Mouse (Mus musculus) E14TG2a.4 (cell line): ENCODE measurements around the gene Coro7.

ENCODE experiments used
- H3K27me3 ChIP-seq: 2 replicates; pipeline ENCODE4 v1.6.1; 2014; ENCODE audit warnings: low read length, control low read depth; ENCODE audit not compliant: insufficient read depth
- H3K36me3 ChIP-seq: 2 replicates; pipeline ENCODE4 v1.6.1; 2014; ENCODE audit warnings: low read length, control low read depth; ENCODE audit not compliant: insufficient read depth
- H3K4me1 ChIP-seq: replicated peaks from 2 replicates; pipeline ENCODE4 v1.6.1; 2014; ENCODE audit warnings: low read depth, low read length, control low read depth
- H3K4me3 ChIP-seq: replicated peaks from 2 replicates; pipeline ENCODE4 v1.5.1; 2014; ENCODE audit warnings: mild to moderate bottlenecking, low read length
- H3K9me3 ChIP-seq: 2 replicates; pipeline ENCODE4 v1.6.1; 2014; ENCODE audit warnings: low read length, control low read depth
- CTCF ChIP-seq: conservative IDR thresholded peaks from 2 replicates; pipeline ENCODE4 v1.5.1; 2014; ENCODE audit warnings: low read length
- NANOG ChIP-seq: IDR thresholded peaks from 2 replicates; pipeline ENCODE4 v1.6.1; 2014; ENCODE audit warnings: borderline replicate concordance, low read length, mixed read lengths
- POU5F1 ChIP-seq: IDR thresholded peaks from 2 replicates; pipeline ENCODE4 v1.6.1; 2014; ENCODE audit warnings: low read length, borderline replicate concordance

The Coro7 gene

DNA sequence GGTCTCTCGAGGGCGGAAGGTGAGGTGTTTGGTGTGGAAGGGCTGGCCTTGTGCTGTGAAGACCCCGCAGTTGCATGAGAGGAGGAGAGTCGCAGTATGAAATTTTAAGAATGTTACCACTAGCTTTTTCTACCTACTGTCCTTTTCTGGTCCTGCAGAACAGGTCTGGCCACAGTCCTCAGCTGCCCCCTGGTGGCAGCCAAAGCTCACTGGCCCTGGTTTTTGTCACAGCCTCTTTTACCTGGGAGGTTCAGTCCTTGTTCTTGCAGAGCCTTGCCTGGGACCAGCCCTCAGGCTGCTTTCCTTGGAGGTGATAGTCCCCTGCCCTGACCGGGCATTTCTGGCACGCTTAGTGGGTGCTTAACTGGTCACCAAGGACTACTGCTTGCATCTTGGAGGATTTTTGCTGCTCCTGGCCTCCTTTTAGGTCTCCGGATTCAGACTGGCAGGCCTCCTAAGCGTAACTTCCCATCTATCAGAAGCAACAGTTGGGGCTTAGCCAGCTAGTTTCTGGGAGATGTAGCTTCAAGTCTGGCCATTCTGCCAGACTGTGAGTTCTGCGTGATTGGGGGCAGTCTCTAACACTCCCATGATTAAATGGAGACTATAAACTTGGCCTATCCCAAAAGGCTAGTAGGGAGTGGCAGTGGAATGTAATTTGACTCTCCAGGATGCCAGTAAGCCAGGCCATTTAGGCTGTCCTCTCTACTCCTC is 71.6 kb downstream of the Coro7 start:
- Histone ChIP-seq H3K4me1 (peaks cover 92% of the 10 kb centered on the region), H3K4me3 (peak overlapping the region; percentile 49), H3K36me3 (peaks cover 59% of the 10 kb centered on the region), H3K9me3 (no peaks in the 10 kb centered on the region), H3K27me3 (no peaks in the 10 kb centered on the region)
- TF ChIP-seq NANOG: no peak
- TF ChIP-seq CTCF: peak; percentile 89

- TF ChIP-seq POU5F1: no peak
- no peak for TF ChIP-seq NANOG
- no peak for TF ChIP-seq CTCF
- no peaks in the 10 kb centered on the region for H3K27me3 ChIP-seq
- H3K4me1 ChIP-seq: peaks cover 98% of the 10 kb centered on the region
- no peaks in the 10 kb centered on the region for H3K9me3 ChIP-seq
- peak overlapping the region; percentile 53 for H3K4me3 ChIP-seq
- peaks cover 45% of the 10 kb centered on the region for H3K36me3 ChIP-seq
Observed at GRCm38 (mm10) chr16:4606431-4607084, 73.0 kb downstream of the Coro7 start.

DNA sequence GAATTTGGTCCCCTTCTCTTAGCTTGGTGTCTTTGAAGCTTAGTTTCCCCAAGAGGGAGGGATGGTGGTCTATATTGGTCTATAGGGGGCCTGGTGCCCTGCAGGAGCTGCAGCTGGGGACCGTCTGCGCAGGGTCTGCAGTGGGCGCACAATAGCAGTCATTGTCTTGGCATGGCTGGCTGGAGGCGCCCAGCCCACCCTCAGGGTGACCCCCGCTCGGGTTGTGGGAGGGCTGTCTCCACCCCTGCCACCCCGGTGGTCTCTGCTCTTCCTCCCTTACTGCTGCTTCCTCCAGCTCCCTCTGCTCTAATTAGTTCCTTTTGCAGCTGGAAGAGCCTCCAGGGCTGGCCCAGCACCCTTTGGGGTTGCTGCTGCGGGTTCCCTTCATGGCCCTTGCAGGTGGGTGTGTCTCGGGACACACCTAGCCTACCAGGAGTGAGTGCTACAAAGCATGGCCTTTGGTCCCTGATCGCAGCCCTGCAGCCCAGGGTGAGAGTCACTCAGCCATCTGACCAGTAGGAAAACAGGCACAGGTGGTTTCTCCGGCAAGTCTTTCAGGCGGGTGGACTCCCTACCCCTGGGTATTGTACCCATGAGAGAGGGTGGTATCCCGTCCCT is 74.0 kb downstream of the Coro7 start:
- H3K9me3 ChIP-seq: no peaks in the 10 kb centered on the region
- no peaks in the 10 kb centered on the region for H3K27me3 ChIP-seq
- TF ChIP-seq CTCF (no peak), POU5F1 (no peak), NANOG (no peak)
- H3K36me3 ChIP-seq: peaks cover 35% of the 10 kb centered on the region
- peaks cover 100% of the 10 kb centered on the region for H3K4me1 ChIP-seq
- peak overlapping the region; percentile 53 for H3K4me3 ChIP-seq

DNA sequence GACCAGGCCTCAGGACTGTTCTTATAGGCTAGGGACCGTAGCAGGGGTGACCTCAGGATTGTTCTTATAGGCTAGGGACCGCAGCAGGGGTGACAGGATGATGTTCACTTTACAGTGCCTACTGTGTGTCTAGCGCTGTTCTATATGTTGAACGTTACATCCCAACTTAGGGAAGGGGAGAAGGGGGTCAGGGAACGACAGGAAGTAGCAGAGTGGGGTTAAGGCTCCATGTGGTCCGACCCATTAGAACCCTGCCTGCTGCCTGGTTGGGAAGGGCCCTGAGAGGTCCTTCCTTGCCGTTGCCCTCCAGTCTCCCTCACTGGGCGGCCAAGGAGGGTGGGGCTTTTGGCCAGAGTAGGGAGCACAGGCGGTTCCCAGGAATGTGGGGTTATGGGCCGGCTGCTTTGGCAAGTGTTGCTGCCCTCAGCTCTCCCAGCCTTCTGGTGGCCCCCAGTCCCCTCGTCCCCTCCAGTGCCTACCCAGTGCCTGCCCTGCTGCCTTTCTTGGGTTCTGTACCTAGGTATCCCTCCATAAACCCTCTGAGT is 75.2 kb downstream of the Coro7 start:
- peak overlapping the region; percentile 53 for H3K4me3 ChIP-seq
- H3K27me3 ChIP-seq: no peaks in the 10 kb centered on the region
- no peaks in the 10 kb centered on the region for H3K9me3 ChIP-seq
- peaks cover 29% of the 10 kb centered on the region for H3K36me3 ChIP-seq
- H3K4me1 ChIP-seq: peaks cover 100% of the 10 kb centered on the region
- no peak for TF ChIP-seq NANOG
- no peak for TF ChIP-seq CTCF
- no peak for TF ChIP-seq POU5F1

GRCm38 (mm10) chr16:4603453-4603837 is 76.1 kb downstream of the Coro7 start:
- TF ChIP-seq NANOG: no peak
- TF ChIP-seq CTCF: no peak
- no peak for TF ChIP-seq POU5F1
- Histone ChIP-seq H3K27me3 (no peaks in the 10 kb centered on the region), H3K36me3 (peaks cover 23% of the 10 kb centered on the region), H3K4me3 (peak overlapping the region; percentile 63), H3K4me1 (peaks cover 100% of the 10 kb centered on the region), H3K9me3 (no peaks in the 10 kb centered on the region)

DNA sequence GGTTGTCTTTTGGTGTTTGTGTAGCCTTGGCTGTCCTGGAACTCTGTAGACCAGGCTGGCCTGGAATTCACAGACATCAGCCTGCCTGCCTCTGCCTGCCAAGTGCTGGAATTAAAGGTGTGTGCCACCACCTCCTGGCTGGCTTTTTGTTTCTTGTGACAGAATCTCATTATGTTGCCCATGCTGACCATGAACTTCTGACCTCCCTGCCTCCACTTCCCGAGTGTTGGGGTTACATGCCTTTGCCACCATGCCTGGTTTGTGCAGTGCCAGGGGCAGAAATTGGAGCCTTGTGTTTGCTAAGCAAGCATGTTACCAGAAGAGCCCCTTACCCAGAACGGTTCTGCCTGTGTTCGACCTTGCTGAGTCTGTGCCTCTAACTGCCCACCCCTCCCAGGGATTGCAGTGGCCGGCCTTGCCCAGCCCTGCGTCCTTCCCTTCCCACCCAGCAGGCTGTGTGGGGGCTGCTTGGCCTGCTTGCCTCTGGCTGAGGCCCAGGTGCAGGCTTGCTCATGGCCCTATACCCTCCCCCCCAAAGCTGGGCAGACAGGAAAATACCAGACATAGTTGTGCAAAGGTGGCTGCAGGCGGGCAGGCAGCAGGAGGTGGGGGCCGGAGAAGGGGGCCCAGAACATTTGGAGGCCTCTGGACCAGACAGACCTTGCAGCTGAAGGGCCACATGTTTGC is 76.7 kb downstream of the Coro7 start:
- Histone ChIP-seq H3K9me3 (no peaks in the 10 kb centered on the region), H3K27me3 (no peaks in the 10 kb centered on the region), H3K36me3 (peaks cover 17% of the 10 kb centered on the region), H3K4me1 (peaks cover 100% of the 10 kb centered on the region), H3K4me3 (peak overlapping the region; percentile 63)
- TF ChIP-seq CTCF (no peak), NANOG (no peak), POU5F1 (no peak)

- TF ChIP-seq POU5F1 (no peak), CTCF (no peak), NANOG (no peak; the same call in 1 of the 2 replicates)
- H3K27me3 ChIP-seq: no peaks in the 10 kb centered on the region
- no peaks in the 10 kb centered on the region for H3K9me3 ChIP-seq
- peak overlapping the region; percentile 63 for H3K4me3 ChIP-seq
- H3K36me3 ChIP-seq: peaks cover 13% of the 10 kb centered on the region
- H3K4me1 ChIP-seq: peaks cover 100% of the 10 kb centered on the region
Observed at GRCm38 (mm10) chr16:4602189-4602588, 77.4 kb downstream of the Coro7 start.

GRCm38 (mm10) chr16:4600701-4601310 is 78.8 kb downstream of the Coro7 start:
- Histone ChIP-seq H3K4me1 (peaks cover 100% of the 10 kb centered on the region), H3K27me3 (no peaks in the 10 kb centered on the region), H3K9me3 (no peaks in the 10 kb centered on the region), H3K4me3 (peak overlapping the region; percentile 63), H3K36me3 (peaks cover 8% of the 10 kb centered on the region)
- no peak for TF ChIP-seq CTCF
- no peak for TF ChIP-seq NANOG
- TF ChIP-seq POU5F1: no peak
